Mouse (Mus musculus) kidney, embryonic 16.5 days (tissue): ENCODE results near the gene Xxylt1. TPM values are rescaled to one million over a fixed set of nuclear protein-coding genes. Genes with fewer than 3 reads are reported as not detected.

Experiments
- ATAC-seq: fragments of 200-750 bp; cut with Nextera tagmentation; 2 replicates; pipeline ENCODE4 v1.8.0; 2017; ENCODE audit warnings: moderate TSS enrichment; ENCODE audit not compliant: low FRiP score, low TSS enrichment
- H3K27ac ChIP-seq: fragments of 300-500 bp; sonication (generic); 2 replicates; pipeline ENCODE4 v1.5.1; 2014; ENCODE audit warnings: low read length
- H3K27me3 ChIP-seq: fragments of 300-500 bp; sonication (generic); 2 replicates; pipeline ENCODE4 v1.6.1; 2014; ENCODE audit warnings: low read length, control low read depth, mixed read lengths; ENCODE audit not compliant: insufficient read depth
- H3K36me3 ChIP-seq: fragments of 300-500 bp; sonication (generic); 2 replicates; pipeline ENCODE4 v1.6.1; 2014; ENCODE audit warnings: low read length, control low read depth, mixed read lengths; ENCODE audit not compliant: insufficient read depth
- H3K4me1 ChIP-seq: fragments of 300-500 bp; sonication (generic); 2 replicates; pipeline ENCODE4 v1.6.1; 2014; ENCODE audit warnings: low read length, control low read depth, mixed read lengths; ENCODE audit not compliant: insufficient read depth
- H3K4me2 ChIP-seq: fragments of 300-500 bp; sonication (generic); replicated peaks from 2 replicates; pipeline ENCODE4 v1.6.1; 2014; ENCODE audit warnings: low read depth, low read length
- H3K4me3 ChIP-seq: fragments of 300-500 bp; sonication (generic); 2 replicates; pipeline ENCODE4 v1.5.1; 2014; ENCODE audit warnings: mild to moderate bottlenecking, low read length
- H3K9ac ChIP-seq: fragments of 300-500 bp; sonication (generic); replicated peaks from 2 replicates; pipeline ENCODE4 v1.6.1; 2014; ENCODE audit warnings: low read length
- H3K9me3 ChIP-seq: fragments of 300-500 bp; sonication (generic); 2 replicates; pipeline ENCODE4 v1.6.1; 2016; ENCODE audit warnings: low read length, control low read depth
- WGBS: fragments of 180-500 bp; shearing (Covaris S2); extraction: QIAGEN DNeasy Blood & Tissue Kit; methylation state at CpG from one replicate; pipeline ENCODE4 v1.1.7; 2014; 5-methylcytosine and 5-hydroxymethylcytosine counted together
- polyA plus RNA-seq: library from polyadenylated mRNA; unstranded; fragments of >200 nt; fragmentation: Nextera tagmentation; extraction: Ambion mirVana; gene quantifications from 2 replicates; pipeline ENCODE4 v1.2.1, GENCODE M21; 2015

Gene Xxylt1
- polyA plus RNA-seq, 1 experiment from 2014 or later: 18.8 TPM

DNA sequence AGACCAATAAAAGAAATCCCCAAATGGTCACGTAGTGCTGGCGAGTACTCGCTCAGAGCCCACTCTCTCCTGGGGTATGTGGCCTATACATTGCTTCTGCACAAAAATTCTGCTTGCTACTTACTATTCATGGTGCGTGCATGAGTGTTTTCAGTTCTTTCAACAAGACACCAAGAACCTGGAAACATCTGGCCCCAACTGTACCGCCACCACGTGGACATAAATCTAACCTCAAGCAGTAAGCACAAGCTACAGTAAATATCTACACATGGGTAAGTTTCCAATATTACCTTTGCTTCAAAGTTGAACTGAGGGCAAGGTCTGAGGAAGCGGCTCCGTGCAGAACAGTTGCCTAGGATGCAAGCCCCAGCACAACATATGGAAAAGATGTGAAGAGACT lies 142.0 kb downstream of the Xxylt1 start:
- H3K36me3 ChIP-seq: no peaks in the 10 kb centered on the region
- H3K9ac ChIP-seq: no peak overlapping the region
- H3K4me3 ChIP-seq: no peak overlapping the region
- no peaks in the 10 kb centered on the region for H3K9me3 ChIP-seq
- 0 out of 2 replicates have a peak overlapping the region, but pooled peaks have one; percentile 1 for H3K27ac ChIP-seq
- no peaks in the 10 kb centered on the region for H3K27me3 ChIP-seq
- no peak overlapping the region for H3K4me2 ChIP-seq
- ATAC-seq: no peak
- peaks cover 27% of the 10 kb centered on the region for H3K4me1 ChIP-seq
- 71% methylated on average over 8 of the region's 8 CpGs for WGBS

DNA sequence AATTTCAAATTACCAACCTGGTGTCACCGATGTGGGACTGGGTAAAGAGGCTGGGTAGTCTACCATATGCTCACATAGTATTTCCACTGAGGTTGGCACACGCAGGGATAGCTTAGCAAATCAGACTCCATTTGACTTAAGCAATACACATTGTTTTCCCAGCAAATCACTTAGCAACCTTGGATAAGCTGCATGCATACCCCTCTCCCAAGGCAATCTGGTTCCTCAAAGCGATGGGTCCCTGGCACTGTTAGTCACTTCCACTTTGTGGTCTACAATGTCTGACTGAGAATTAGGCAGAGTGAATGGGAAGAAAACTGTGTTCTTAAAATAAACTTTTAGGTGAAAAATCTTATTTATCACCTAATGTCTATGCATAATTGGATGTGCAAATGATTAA lies 142.6 kb downstream of the Xxylt1 start:
- Histone ChIP-seq H3K36me3 (no peaks in the 10 kb centered on the region), H3K27me3 (no peaks in the 10 kb centered on the region), H3K27ac (no peak overlapping the region), H3K4me3 (no peak overlapping the region), H3K4me2 (no peak overlapping the region), H3K4me1 (peaks cover 27% of the 10 kb centered on the region), H3K9me3 (no peaks in the 10 kb centered on the region), H3K9ac (no peak overlapping the region)
- 90% methylated on average over 3 of the region's 3 CpGs for WGBS
- no peak for ATAC-seq

DNA sequence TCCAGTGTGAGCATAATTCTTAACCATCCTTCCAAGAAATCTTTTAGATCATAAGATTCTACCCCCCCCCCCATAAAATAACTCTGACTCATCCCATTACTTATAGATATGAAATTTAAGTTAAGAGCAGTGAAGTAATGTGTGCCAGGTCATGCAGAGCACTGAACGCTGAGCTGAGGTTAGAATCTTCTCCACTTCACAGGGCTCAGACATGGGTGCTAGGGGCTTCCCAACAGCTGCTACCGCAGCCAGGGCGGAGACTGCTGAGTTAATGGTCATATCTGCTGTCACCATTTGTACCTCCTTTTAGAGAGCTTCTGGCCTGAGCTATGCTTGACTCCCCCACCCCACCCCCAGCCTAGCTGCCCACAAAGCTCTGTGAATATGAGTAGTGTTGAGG lies 143.6 kb downstream of the Xxylt1 start:
- Histone ChIP-seq H3K9ac (no peak overlapping the region), H3K4me2 (no peak overlapping the region), H3K27me3 (no peaks in the 10 kb centered on the region; the same call in 1 of the 2 replicates), H3K9me3 (no peaks in the 10 kb centered on the region), H3K4me3 (no peak overlapping the region), H3K27ac (no peak overlapping the region), H3K36me3 (no peaks in the 10 kb centered on the region), H3K4me1 (peaks cover 27% of the 10 kb centered on the region)
- WGBS: 88% methylated on average over 3 of the region's 3 CpGs
- no peak for ATAC-seq

DNA sequence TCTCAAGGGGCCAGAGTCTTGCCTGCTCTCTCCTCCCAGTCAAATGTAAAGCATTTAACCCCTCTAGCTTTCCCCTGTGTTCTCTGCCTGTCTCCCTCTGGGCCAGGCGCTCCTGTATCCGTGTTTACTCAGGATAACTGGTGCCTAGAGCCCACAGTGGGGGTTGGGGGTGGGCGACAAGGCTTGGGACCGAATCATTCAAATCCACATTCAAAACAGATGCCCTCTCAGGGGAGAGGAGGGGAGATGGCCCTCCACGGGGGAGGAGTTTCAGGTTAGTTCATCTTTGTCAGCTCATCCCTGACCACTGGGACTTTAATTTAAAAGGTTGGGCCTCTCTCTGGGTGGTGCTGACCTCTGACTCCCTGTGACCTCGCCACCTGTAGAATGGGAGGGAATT lies 144.8 kb downstream of the Xxylt1 start:
- Histone ChIP-seq H3K9me3 (no peaks in the 10 kb centered on the region), H3K4me2 (no peak overlapping the region), H3K27me3 (no peaks in the 10 kb centered on the region; the same call in 1 of the 2 replicates), H3K27ac (no peak overlapping the region), H3K4me3 (no peak overlapping the region), H3K4me1 (peaks cover 27% of the 10 kb centered on the region), H3K36me3 (no peaks in the 10 kb centered on the region), H3K9ac (no peak overlapping the region)
- 41% methylated on average over 6 of the region's 6 CpGs for WGBS
- no peak for ATAC-seq

DNA sequence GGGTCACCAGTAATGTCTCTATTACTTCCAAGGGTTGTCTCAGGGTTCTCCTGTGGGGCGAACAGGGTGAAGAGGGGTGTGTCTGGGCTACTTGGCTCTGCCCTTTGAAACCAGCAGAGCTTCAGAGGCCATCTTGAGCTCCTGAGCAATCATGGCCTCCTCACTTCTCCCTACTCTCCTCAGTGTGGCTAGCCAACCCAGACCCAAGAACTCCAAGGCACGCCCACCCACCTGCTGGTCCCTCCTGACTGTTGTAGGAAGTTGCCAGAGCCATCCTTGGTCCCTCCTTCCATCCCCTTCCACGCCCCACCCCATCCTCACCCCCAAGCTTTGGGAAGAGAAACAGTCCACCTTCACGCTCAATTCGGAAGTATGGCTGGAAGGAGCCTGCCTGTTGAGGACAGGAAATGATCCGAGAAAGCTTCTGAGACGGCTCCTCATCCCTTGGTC lies 145.2 kb downstream of the Xxylt1 start:
- no peaks in the 10 kb centered on the region for H3K36me3 ChIP-seq
- no peak for ATAC-seq
- no peaks in the 10 kb centered on the region for H3K9me3 ChIP-seq
- 89% methylated on average over 7 of the region's 7 CpGs for WGBS
- no peak overlapping the region for H3K9ac ChIP-seq
- H3K4me3 ChIP-seq: no peak overlapping the region
- no peak overlapping the region for H3K27ac ChIP-seq
- H3K4me1 ChIP-seq: peaks cover 27% of the 10 kb centered on the region
- no peak overlapping the region for H3K4me2 ChIP-seq
- no peaks in the 10 kb centered on the region; the same call in 1 of the 2 replicates for H3K27me3 ChIP-seq

DNA sequence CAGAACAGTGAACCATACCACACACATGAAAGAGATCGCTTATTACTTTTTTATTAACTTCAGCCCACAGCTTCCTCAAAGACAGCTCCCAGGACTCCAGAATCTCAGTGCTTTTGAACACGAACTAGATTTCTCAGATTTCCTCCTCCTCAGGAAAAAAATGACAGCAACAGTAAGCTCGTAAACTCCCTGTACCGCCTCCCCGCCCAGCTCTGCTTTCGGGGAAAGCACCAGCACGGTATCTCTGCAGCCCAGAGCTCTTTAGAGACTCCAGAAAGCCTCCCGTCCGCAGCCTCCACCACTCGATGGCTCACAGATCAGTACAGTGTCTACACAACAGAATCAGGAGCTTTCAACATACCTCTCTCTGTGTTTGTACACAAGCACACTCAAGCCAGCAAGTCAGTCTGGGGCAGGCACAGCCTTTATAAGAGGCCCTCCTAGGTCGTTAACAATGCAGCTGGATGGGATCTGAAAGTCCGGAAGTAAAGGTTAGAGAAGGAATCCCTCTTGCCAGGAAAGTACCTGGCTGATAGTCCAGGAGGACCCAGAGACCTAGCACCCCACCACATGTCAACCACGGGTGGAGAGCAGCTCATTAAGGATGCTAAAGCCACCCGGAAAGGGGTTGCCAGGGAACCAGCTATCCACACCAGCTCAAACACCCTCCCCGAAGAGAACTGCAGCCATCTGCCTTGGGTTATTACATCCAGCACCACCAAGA lies 146.1 kb downstream of the Xxylt1 start:
- H3K9me3 ChIP-seq: peaks cover 4% of the 10 kb centered on the region; the same call in 1 of the 2 replicates
- H3K36me3 ChIP-seq: no peaks in the 10 kb centered on the region
- ATAC-seq: no peak
- H3K27me3 ChIP-seq: no peaks in the 10 kb centered on the region; the same call in 1 of the 2 replicates
- 14% methylated on average over 15 of the region's 15 CpGs for WGBS
- H3K9ac ChIP-seq: no peak overlapping the region; the same call in 1 of the 2 replicates
- no peak overlapping the region for H3K4me3 ChIP-seq
- H3K27ac ChIP-seq: peak overlapping the region; percentile 70
- peaks cover 26% of the 10 kb centered on the region for H3K4me1 ChIP-seq
- peak overlapping the region; percentile 22; the same call in 1 of the 2 replicates for H3K4me2 ChIP-seq

DNA sequence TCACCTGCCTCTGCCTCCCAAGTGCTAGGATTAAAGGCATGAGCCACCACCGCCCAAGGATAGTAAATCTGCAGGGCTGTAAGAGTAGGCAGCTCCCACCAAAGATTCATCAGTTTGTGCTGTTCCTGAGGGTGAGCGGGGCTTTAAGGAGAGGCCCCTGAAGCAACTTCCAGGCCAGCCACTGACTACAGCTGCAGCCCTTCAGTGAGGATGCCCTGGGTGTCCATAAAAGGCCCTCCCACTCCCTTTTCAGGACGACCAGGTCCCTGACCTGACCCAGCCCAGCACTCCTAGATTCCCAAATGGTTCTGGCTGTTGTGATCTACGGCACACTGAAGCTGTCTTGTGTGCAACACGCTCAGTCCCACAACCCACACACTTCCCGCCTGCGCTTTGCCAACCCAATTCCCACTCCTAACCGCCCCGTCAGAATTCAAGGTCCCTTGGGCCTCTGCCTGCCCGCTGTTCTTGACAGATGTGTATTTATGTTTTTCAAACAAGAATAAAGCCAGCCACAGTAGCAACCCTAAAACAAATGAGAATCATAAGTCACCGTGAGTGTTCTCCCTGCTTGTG lies 146.9 kb downstream of the Xxylt1 start:
- H3K9ac ChIP-seq: no peak overlapping the region
- 24% methylated on average over 11 of the region's 11 CpGs for WGBS
- peaks cover 8% of the 10 kb centered on the region; the same call in 1 of the 2 replicates for H3K9me3 ChIP-seq
- H3K4me1 ChIP-seq: peaks cover 17% of the 10 kb centered on the region
- no peaks in the 10 kb centered on the region for H3K36me3 ChIP-seq
- H3K27me3 ChIP-seq: no peaks in the 10 kb centered on the region; the same call in 1 of the 2 replicates
- peak; percentile 41 for ATAC-seq
- peak overlapping the region; percentile 70 for H3K27ac ChIP-seq
- H3K4me3 ChIP-seq: no peak overlapping the region
- no peak overlapping the region for H3K4me2 ChIP-seq

DNA sequence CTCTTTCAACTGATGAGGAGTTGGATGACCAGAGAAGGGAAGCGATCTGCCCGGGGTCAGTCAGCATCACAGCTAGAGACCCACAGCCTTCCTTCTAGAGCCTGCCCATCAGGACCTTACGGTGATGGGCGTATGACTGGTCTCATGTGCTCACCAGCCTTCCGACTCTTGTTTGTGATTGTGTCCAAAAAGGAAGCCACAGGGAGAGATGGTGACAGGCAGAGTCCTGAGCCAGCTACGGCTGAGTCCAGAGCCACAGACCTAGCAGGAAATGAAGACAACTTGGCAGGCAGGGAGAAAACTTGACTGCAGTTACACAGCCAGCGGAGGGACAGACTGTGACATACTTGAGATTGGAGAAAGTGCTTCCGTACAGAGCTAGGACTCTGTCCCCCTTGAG lies 147.9 kb downstream of the Xxylt1 start:
- Histone ChIP-seq H3K36me3 (no peaks in the 10 kb centered on the region), H3K4me1 (peaks cover 15% of the 10 kb centered on the region), H3K4me3 (no peak overlapping the region), H3K27me3 (no peaks in the 10 kb centered on the region; the same call in 1 of the 2 replicates), H3K4me2 (no peak overlapping the region), H3K27ac (no peak overlapping the region), H3K9me3 (peaks cover 8% of the 10 kb centered on the region; the same call in 1 of the 2 replicates), H3K9ac (no peak overlapping the region)
- ATAC-seq: no peak
- 80% methylated on average over 8 of the region's 8 CpGs for WGBS

DNA sequence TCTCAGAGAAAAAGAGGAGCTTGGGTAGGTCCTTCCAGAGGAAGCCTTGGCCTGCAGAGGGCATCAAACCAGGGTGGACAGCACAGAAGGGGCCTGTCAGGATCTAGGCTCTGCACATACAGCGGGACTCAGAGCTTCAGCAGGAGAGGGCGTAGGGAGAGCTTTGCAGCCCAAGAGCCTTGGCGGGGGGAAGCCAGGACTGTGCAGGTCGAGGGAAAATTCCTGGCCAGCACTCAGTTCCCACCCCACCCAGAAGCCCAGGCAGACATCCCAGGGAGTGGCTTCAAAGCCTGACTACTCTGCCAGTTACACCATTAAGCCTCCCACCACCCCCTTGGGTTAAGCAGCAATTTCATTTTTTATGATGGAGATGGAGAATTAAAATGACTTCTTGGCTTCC lies 148.4 kb downstream of the Xxylt1 start:
- H3K4me3 ChIP-seq: no peak overlapping the region
- H3K9ac ChIP-seq: no peak overlapping the region
- H3K27me3 ChIP-seq: no peaks in the 10 kb centered on the region; the same call in 1 of the 2 replicates
- no peak overlapping the region for H3K4me2 ChIP-seq
- no peak for ATAC-seq
- WGBS: 75% methylated on average over 4 of the region's 4 CpGs
- H3K27ac ChIP-seq: no peak overlapping the region
- H3K36me3 ChIP-seq: no peaks in the 10 kb centered on the region
- H3K9me3 ChIP-seq: peaks cover 8% of the 10 kb centered on the region; the same call in 1 of the 2 replicates
- H3K4me1 ChIP-seq: peaks cover 15% of the 10 kb centered on the region

DNA sequence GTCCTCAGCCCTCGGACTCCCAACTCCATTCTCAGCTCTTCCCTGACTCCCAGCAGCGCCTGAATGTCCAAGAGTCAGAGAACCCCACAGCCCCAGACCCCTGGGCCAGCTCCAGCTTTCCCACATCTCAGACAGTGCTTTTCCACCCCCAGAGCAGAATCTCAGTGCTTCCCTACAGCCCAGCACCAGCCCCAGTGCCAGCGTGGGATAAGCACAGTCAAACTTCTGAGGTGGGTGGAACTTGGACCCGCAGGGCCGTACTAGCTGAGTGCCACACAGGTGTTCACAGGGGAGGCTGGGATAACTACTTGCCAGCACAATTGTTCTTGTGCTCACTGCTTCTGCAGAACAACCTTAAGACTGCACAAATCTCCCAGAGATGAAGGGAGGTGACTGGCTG lies 149.0 kb downstream of the Xxylt1 start:
- Histone ChIP-seq H3K27ac (no peak overlapping the region), H3K4me1 (peaks cover 15% of the 10 kb centered on the region), H3K4me3 (no peak overlapping the region), H3K36me3 (no peaks in the 10 kb centered on the region), H3K9ac (no peak overlapping the region), H3K27me3 (no peaks in the 10 kb centered on the region; the same call in 1 of the 2 replicates), H3K9me3 (peaks cover 8% of the 10 kb centered on the region; the same call in 1 of the 2 replicates), H3K4me2 (no peak overlapping the region)
- no peak for ATAC-seq
- 87% methylated on average over 5 of the region's 5 CpGs for WGBS
